Mouse (Mus musculus) spleen, adult 2 months (tissue): ENCODE data around the gene Sema3f. TPM values are rescaled to one million over a fixed set of nuclear protein-coding genes. Genes with fewer than 3 reads are reported as not detected.

Source experiments
- DNase-seq, 2 experiments: peaks; one replicate each; pipeline versions ENCODE4 v3.0.0 to v3.0.0-alpha.2; 2012 to 2021; ENCODE audit warnings: low spot score in 2 of 2, low read depth in 1 of 2
- H3K27ac ChIP-seq: fragments of 200-500 bp; 2 replicates; pipeline ENCODE4 v1.5.1; 2012; ENCODE audit warnings: low read length, inconsistent platforms; ENCODE audit not compliant: insufficient read depth
- H3K27me3 ChIP-seq: fragments of 200-500 bp; 2 replicates; pipeline ENCODE4 v1.6.1; 2012; ENCODE audit warnings: mild to moderate bottlenecking, moderate library complexity, low read length, inconsistent platforms; ENCODE audit not compliant: control insufficient read depth, insufficient read depth
- H3K36me3 ChIP-seq: fragments of 200-500 bp; 2 replicates; pipeline ENCODE4 v1.6.1; 2012; ENCODE audit warnings: mild to moderate bottlenecking, low read length, inconsistent platforms; ENCODE audit not compliant: control insufficient read depth, insufficient read depth
- H3K4me1 ChIP-seq: fragments of 200-500 bp; 2 replicates; pipeline ENCODE4 v1.6.1; 2011; ENCODE audit warnings: inconsistent platforms; ENCODE audit not compliant: control insufficient read depth, insufficient read depth, insufficient read length
- H3K4me3 ChIP-seq: fragments of 200-500 bp; 2 replicates; pipeline ENCODE4 v1.5.1; 2011; ENCODE audit warnings: mild to moderate bottlenecking, inconsistent platforms; ENCODE audit not compliant: insufficient read depth, insufficient read length; ENCODE audit errors: extremely low read depth
- CTCF ChIP-seq: fragments of 200-500 bp; IDR thresholded peaks from 2 replicates; pipeline ENCODE4 v1.5.1; 2011; ENCODE audit warnings: mild to moderate bottlenecking, inconsistent platforms; ENCODE audit not compliant: insufficient read depth, insufficient read length, insufficient replicate concordance; ENCODE audit errors: extremely low read depth
- POLR2A ChIP-seq: fragments of 200-500 bp; IDR thresholded peaks from 2 replicates; pipeline ENCODE4 v1.6.1; 2011; ENCODE audit warnings: low read depth, low read length, inconsistent platforms
- WGBS: fragments of 180-500 bp; shearing (Covaris S2); methylation state at CpG from one replicate; pipeline ENCODE4 v1.1.7; 2018; 5-methylcytosine and 5-hydroxymethylcytosine counted together
- polyA plus RNA-seq: library from polyadenylated mRNA; depleted of rRNA; stranded (reverse); fragments of >200 nt; gene quantifications from 2 replicates; pipeline ENCODE4 v1.2.3, GENCODE M21; 2012; rRNA removed

Sema3f gene
- polyA plus RNA-seq: 61.1 and 61.6 TPM in 2 replicates

DNA sequence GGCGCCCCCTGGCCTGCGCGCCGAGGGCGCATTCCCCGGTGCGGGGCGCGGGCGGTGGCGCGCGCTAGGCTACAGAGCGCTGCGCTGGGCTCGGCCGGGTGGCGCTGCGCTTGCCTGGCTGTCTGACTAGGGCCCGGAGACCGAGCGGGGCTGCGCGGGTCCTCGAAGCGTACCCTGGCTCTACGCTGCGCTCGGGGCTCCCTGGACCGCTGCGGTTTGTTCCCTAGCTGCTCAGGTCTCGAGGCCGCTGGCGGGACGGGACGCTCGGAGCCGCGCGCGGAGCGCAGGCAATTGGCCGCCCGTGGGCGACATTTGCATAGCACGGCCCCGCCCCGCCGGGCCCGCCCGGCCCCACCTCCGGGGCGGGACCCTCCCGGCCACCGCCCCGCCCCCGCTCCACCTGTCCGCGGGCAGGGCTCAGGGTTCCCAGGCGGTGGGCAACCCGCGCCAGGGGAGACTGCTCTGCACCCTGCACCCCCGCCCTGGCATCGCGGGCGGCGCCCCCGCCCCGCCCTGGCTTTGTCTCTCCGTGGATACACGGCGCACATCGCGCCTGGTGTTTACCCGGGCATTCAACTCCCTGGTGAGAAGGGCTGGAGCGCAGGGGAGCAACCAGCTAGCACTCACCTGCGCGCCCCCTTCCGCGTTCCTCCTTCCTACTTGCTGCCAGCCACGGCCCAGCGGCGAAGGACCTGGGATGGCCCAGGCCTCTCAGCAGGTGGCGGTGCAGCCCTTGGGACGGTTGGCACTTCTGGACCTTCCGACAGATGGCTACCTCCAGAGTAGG is at the start of gene Sema3f:
Gene Sema3f (minus strand): TSS at position 779 of the 787 bp plus-strand sequence.
- H3K4me1 ChIP-seq: peaks cover 6% of the 10 kb centered on the region
- H3K36me3 ChIP-seq: no peaks in the 10 kb centered on the region
- WGBS: 2% methylated on average over 71 of the region's 86 CpGs
- TF ChIP-seq POLR2A (no peak), CTCF (no peak)
- peaks cover 15% of the 10 kb centered on the region for H3K27me3 ChIP-seq
- peak; percentile 33 to 57 for DNase-seq
- peak within 1 kb of the TSS; percentile 13; the same call in 1 of the 2 replicates for H3K27ac ChIP-seq
- peak within 1 kb of the TSS; percentile 61; the same call in 1 of the 2 replicates for H3K4me3 ChIP-seq

DNA sequence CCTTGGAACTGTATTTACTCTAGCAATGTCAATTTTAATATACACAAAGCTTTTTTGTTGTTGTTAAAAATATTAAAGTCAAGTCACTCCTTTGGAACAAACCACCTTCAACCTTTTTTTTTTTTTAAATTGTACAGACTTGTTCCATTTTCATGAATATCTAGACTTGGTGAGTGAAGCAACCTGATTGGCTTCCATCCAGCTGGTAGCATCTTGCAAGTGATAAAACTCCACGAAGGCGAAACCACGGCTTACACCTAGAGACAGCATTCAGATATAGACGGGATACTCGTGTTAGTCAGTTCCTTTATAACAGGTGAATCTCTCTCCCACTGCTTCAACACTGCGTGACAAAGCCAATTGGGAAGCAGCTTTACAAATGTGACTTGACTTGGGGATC is 49.3 kb upstream of the Sema3f start:
- Histone ChIP-seq H3K36me3 (peaks cover 51% of the 10 kb centered on the region), H3K27me3 (no peaks in the 10 kb centered on the region), H3K4me1 (no peaks in the 10 kb centered on the region), H3K27ac (no peak overlapping the region), H3K4me3 (no peak overlapping the region)
- 84% methylated on average over 6 of the region's 6 CpGs for WGBS
- no peak for DNase-seq
- TF ChIP-seq CTCF (no peak), POLR2A (no peak)

DNA sequence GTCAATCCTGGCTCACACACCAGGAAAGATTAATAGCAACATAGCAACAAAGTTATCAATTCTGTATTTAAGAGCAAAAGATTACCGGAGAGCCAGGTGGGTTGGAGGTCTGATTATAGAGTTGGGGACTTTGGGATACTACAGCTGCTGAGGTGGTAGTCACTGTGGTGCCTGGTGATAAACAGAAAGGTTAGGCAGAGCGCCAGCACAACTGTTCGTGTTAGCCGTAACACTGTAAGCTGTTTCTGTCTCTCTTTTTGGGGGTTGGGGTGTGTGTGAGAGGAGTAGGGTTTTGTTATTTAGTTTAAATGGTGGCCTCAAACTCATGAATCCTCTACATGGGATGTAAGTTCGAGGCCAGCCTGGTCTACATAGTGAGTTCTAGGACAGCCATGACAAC is 40.1 kb upstream of the Sema3f start:
- TF ChIP-seq CTCF (no peak), POLR2A (no peak)
- no peaks in the 10 kb centered on the region for H3K4me1 ChIP-seq
- H3K27me3 ChIP-seq: no peaks in the 10 kb centered on the region
- H3K36me3 ChIP-seq: peaks cover 71% of the 10 kb centered on the region
- no peak overlapping the region for H3K4me3 ChIP-seq
- H3K27ac ChIP-seq: no peak overlapping the region
- no peak for DNase-seq
- 88% methylated on average over 5 of the region's 5 CpGs for WGBS

DNA sequence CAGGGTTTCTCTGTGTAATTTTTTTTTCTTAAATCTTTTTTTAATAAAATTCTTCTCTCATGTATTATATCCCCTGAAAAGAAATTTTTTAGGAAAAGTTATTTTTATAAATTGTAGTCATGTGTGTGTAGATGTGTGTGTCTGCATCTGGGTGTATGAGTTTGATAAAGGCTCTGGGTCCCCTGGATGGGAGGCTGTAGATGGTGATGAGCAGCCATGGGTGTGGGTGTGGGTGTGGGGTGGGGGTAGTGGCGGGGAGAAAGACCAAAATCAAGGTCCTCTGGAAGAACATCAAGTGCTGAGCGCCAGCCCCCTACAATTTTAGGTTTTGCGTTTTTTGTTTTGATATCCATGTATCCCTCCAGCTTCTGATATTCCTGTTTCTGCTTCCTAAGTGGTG is 37.8 kb upstream of the Sema3f start:
- Histone ChIP-seq H3K27me3 (no peaks in the 10 kb centered on the region), H3K4me1 (no peaks in the 10 kb centered on the region), H3K4me3 (no peak overlapping the region), H3K27ac (no peak overlapping the region), H3K36me3 (peaks cover 82% of the 10 kb centered on the region)
- 96% methylated on average over 3 of the region's 3 CpGs for WGBS
- no peak for DNase-seq
- TF ChIP-seq POLR2A: no peak
- no peak for TF ChIP-seq CTCF

DNA sequence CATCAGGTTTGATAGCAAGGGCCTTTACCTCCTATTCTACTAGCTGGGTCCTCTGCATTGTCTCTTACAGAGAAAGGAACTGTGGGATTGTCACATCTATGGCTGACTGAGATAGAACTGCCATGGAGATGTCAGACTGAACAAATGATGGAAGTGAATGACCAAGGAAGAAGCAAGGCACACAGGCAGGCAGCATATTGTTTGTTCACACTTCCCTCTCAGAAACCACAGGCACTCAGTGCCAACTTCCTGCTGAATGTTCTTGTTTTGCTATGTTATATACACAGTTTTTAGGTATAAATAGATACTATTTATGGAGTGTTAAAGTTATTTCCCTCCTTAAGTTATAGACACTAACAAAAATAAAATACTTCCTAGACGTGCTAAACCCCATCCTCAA is 37.0 kb upstream of the Sema3f start:
- 40% methylated on average over 1 of the region's 1 CpGs for WGBS
- TF ChIP-seq CTCF (no peak), POLR2A (no peak)

DNA sequence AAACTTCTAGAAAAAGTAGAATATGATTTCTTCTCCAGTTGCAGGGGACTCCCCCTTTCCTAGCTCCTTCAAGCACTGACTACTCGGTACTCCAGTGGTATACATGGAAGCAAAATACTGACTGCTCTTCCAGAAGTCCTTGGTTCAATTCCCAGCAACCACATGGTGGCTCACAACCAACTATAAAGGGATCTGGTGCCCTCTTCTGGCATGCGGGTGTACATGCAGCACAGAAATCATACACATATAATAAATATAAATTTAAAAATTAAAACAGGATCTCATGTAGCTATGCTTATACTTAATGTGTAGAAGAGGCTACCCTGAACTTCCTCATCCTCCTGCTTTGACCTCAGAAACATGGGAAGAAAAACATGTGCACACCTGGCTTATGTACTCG is 36.4 kb upstream of the Sema3f start:
- TF ChIP-seq CTCF (no peak), POLR2A (no peak)
- no peak overlapping the region for H3K27ac ChIP-seq
- WGBS: 94% methylated on average over 3 of the region's 3 CpGs
- no peak for DNase-seq
- H3K36me3 ChIP-seq: peaks cover 82% of the 10 kb centered on the region
- H3K27me3 ChIP-seq: no peaks in the 10 kb centered on the region
- H3K4me1 ChIP-seq: no peaks in the 10 kb centered on the region
- no peak overlapping the region for H3K4me3 ChIP-seq

More for the DNA sequence above, 37.0 kb upstream of the Sema3f start:
- H3K27ac ChIP-seq: no peak overlapping the region
- peaks cover 82% of the 10 kb centered on the region for H3K36me3 ChIP-seq
- no peak overlapping the region for H3K4me3 ChIP-seq
- DNase-seq: no peak
- H3K4me1 ChIP-seq: no peaks in the 10 kb centered on the region
- H3K27me3 ChIP-seq: no peaks in the 10 kb centered on the region

DNA sequence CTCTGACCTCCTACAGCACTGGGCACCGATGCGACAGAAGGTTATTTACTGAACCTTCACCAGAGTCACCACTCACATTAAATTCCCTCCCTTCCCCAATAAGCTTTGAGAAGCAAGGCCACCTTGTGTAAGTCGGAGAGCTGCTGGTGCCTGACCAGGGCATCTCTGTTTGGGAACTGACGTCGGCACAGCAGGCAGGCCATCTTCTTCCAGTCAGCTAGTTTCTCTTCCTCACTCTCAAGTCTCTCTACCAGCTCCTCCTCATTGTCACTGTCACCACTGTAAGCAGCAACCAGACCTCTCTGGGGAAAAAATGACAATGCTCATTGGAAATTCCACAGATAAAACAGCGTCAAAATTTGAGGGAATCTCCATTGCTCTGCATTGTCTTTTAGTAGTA is 33.8 kb upstream of the Sema3f start:
- no peaks in the 10 kb centered on the region for H3K4me1 ChIP-seq
- no peak overlapping the region for H3K4me3 ChIP-seq
- DNase-seq: no peak
- H3K27me3 ChIP-seq: no peaks in the 10 kb centered on the region
- 95% methylated on average over 6 of the region's 6 CpGs for WGBS
- H3K36me3 ChIP-seq: peaks cover 76% of the 10 kb centered on the region
- no peak for TF ChIP-seq CTCF
- TF ChIP-seq POLR2A: no peak
- H3K27ac ChIP-seq: no peak overlapping the region
